Mouse (Mus musculus): ENCODE results near the gene Mars. TPM values are rescaled to one million over a fixed set of nuclear protein-coding genes. Genes with fewer than 3 reads are reported as not detected.

The Mars gene
- polyA plus RNA-seq, 1 experiment from 2014 or later = 105 TPM

GRCm38 (mm10) chr10:127346173-127346572 lies 34.6 kb upstream of the Mars start:
- Histone ChIP-seq H3K36me3 (no peaks in the 10 kb centered on the region), H3K27ac (no peak overlapping the region), H3K4me3 (no peak overlapping the region), H3K9ac (no peak overlapping the region), H3K9me3 (no peaks in the 10 kb centered on the region), H3K4me1 (peaks cover 15% of the 10 kb centered on the region), H3K4me2 (no peak overlapping the region), H3K27me3 (no peaks in the 10 kb centered on the region)
- 73% methylated on average over 3 of the region's 3 CpGs for WGBS
- no peak for ATAC-seq (ENCODE audit: insufficient number of reproducible peaks, low FRiP score, low TSS enrichment, low read depth)

DNA sequence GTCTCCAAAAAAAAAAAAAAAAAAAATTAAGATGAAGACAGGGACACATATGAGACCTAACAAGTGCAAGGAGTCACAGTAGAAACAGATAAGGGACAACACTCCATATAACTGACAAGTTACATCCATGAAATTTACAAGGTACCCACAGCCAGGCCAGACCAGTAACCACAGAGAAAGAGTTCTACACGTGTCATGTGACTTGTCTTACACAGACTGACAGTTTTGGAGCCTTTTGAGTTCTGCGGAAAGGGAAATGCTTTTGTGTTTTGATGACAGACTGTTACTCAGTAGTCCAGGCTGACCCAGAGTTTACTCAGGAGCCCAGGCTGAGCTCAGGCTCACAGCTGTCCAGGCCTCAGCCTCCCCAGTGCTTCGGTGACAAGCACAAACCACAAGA lies 31.4 kb upstream of the Mars start:
- Histone ChIP-seq H3K27me3 (peaks cover 6% of the 10 kb centered on the region; the same call in 1 of the 2 replicates), H3K4me3 (no peak overlapping the region), H3K4me2 (no peak overlapping the region), H3K27ac (no peak overlapping the region), H3K9ac (no peak overlapping the region), H3K36me3 (no peaks in the 10 kb centered on the region; the same call in 1 of the 2 replicates), H3K4me1 (peaks cover 33% of the 10 kb centered on the region), H3K9me3 (no peaks in the 10 kb centered on the region)
- 68% methylated on average over 3 of the region's 3 CpGs for WGBS
- ATAC-seq (ENCODE audit: insufficient number of reproducible peaks, low FRiP score, low TSS enrichment, low read depth) = no peak

GRCm38 (mm10) chr10:127341891-127342639 lies 30.5 kb upstream of the Mars start, which contains the start of gene Gli1:
Gli1 (minus strand) TSS chr10:127341974.
- peaks cover 8% of the 10 kb centered on the region for H3K36me3 ChIP-seq
- H3K9me3 ChIP-seq = no peaks in the 10 kb centered on the region
- H3K9ac ChIP-seq = peak within 1 kb of the TSS; percentile 44
- WGBS = under 1% methylated on average over 29 of the region's 29 CpGs
- peak within 1 kb of the TSS; percentile 54 for H3K4me3 ChIP-seq
- peak within 1 kb of the TSS; percentile 95 for H3K27ac ChIP-seq
- H3K27me3 ChIP-seq = peaks cover 6% of the 10 kb centered on the region; the same call in 1 of the 2 replicates
- no peak for ATAC-seq (ENCODE audit: insufficient number of reproducible peaks, low FRiP score, low TSS enrichment, low read depth)
- H3K4me1 ChIP-seq = peaks cover 36% of the 10 kb centered on the region
- peak within 1 kb of the TSS; percentile 90 for H3K4me2 ChIP-seq

DNA sequence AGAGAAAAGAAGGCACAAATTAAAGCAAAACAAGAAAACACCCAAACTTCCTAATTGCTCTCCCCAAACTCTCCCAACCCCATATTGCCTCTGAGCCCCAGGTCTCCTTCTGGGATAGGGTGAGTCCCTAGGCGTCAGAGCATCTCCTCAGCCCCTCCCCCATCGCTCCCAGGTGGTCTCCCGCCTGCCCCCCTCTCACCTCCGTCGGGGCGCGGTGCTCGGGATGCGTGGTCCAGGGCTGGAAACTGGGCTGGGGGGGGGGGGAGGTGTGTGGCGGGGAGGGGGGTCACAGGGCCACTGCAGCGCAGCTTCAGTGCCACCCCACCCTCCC lies 29.7 kb upstream of the Mars start:
- no peaks in the 10 kb centered on the region for H3K9me3 ChIP-seq
- H3K4me2 ChIP-seq = peak overlapping the region; percentile 90
- H3K36me3 ChIP-seq = peaks cover 16% of the 10 kb centered on the region
- H3K27me3 ChIP-seq = peaks cover 6% of the 10 kb centered on the region; the same call in 1 of the 2 replicates
- H3K27ac ChIP-seq = peak overlapping the region; percentile 95
- peak overlapping the region; percentile 54 for H3K4me3 ChIP-seq
- H3K9ac ChIP-seq = peak overlapping the region; percentile 44
- no peak for ATAC-seq (ENCODE audit: insufficient number of reproducible peaks, low FRiP score, low TSS enrichment, low read depth)
- peaks cover 39% of the 10 kb centered on the region for H3K4me1 ChIP-seq
- 0% methylated on average over 5 of the region's 11 CpGs for WGBS

DNA sequence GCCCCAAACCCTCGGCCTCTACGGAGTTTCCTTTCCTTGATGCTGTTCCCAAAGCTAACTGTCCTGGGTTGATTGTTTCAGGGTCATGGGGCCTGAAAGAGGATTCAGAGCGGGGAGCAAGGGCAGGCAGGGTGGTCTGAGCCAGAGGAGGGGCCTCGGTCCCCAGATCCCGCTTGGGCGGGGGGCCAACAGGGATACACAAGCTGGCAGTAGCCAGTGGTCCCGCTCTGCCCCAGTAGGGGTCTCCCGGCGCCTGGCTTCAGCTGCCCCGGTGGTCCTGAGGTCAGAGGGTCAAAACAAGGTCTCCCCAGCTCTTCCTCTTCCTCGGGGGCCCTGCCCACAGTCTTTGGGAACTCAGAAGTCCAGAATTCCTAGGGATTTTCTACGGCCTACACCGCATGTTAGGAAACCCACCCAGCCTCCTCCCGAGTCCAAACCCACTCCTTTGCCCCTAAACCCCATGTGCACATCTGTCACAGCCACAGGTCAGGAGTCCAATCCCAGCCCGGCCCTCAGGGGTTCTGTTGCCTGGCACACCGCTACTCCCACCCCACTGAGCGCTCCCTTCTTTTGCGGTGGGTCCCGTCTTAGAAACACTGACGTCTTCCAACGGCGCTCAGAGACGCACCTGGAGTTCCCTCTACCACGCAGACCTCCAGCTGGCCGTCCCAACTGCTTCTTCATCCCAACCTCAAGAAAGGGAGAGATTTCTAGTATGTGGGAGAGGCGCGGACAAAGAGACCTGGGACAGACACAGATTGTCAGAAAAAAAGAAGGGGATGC lies 29.2 kb upstream of the Mars start:
- H3K27me3 ChIP-seq = peaks cover 6% of the 10 kb centered on the region; the same call in 1 of the 2 replicates
- peaks cover 41% of the 10 kb centered on the region for H3K4me1 ChIP-seq
- H3K36me3 ChIP-seq = peaks cover 21% of the 10 kb centered on the region
- H3K4me2 ChIP-seq = peak overlapping the region; percentile 90
- peak overlapping the region; percentile 95 for H3K27ac ChIP-seq
- no peaks in the 10 kb centered on the region for H3K9me3 ChIP-seq
- WGBS = 0% methylated on average over 27 of the region's 27 CpGs
- H3K4me3 ChIP-seq = peak overlapping the region; percentile 54
- ATAC-seq (ENCODE audit: insufficient number of reproducible peaks, low FRiP score, low TSS enrichment, low read depth) = no peak
- peak overlapping the region; percentile 44 for H3K9ac ChIP-seq

DNA sequence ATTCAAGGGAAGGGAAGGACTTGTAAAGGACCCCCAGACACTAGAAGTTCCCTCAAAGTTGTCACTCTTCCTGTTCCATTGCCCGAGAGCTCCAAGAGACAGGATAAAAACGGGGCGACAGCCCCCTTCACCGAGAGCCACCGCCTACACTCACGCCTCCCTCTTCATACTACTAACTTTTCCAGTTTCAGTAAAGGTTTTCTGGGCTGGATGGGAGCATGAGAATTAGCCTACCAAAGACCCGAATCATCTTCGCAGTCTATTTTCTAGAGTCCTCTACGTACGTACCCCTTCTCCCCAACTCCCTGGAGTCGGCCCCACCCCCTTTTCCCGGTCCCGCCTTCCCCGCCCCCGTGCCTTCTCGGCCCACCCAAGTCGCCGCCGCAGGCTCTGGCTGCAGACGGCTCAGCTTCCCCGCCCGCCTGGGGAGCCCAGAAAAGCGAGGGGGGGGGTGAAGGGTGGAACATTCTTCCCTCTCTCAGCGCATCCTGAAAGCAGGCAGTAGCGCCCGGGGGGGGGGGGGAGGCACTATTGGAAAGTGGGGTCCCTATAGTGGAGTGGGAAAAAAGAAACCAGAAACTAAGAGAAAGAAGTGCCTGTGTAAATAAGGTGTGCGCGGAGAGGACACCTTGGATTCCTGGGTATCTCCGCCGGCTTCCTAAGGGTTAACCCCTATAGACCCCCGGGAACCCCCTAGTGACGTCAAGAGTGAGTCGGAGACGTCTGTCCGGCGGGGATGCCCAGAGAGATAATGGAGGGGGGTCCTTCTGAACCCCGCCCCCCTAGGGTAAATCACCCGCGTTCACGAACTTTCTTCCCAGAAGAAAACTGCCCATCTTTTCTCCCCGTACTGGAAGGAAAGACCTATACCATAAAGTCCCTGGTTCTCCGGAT lies 28.3 kb upstream of the Mars start:
- Histone ChIP-seq H3K9me3 (no peaks in the 10 kb centered on the region), H3K27ac (peak overlapping the region; percentile 95), H3K27me3 (peaks cover 6% of the 10 kb centered on the region; the same call in 1 of the 2 replicates), H3K4me1 (peaks cover 41% of the 10 kb centered on the region), H3K36me3 (peaks cover 30% of the 10 kb centered on the region), H3K9ac (peak overlapping the region; percentile 44; the same call in 1 of the 2 replicates), H3K4me2 (peak overlapping the region; percentile 90), H3K4me3 (peak overlapping the region; percentile 54)
- peak; percentile 48 for ATAC-seq (ENCODE audit: insufficient number of reproducible peaks, low FRiP score, low TSS enrichment, low read depth)
- under 1% methylated on average over 38 of the region's 42 CpGs for WGBS

DNA sequence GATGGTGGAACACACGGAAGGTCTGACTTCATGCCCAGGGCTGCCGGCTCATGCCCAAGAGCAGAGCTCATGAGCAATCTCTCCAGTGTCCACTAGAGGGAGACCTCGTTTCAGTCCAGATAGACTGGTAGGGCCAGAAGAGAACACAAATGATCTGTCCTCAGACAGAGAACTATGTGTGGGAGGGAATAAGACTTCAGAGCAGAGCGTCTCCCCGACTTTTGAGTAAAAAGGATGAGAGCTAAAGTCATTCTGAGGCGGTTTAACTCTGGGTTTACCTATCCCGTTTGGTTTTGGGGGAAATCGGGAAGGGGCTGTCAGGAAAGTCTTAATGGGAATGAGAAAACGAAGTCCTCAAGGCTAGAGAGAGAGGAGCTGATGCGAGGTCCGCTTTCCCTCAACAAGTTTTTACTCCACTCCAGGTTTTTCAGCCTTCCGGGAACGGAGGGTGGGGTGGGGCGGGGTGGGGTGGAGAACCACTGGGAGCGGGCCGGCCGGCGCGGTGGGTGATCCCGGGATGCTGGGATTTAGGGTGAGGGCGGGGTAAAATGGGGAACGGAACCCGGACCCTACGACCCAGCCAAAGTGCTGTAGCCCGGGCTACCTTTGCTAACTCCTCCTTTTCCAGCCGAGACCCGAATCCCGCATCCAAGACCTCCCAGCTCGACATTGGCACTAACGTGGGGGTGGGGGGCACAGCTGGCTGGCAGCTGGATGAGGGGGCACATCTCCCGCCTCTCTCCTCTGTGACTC lies 27.5 kb upstream of the Mars start:
- ATAC-seq (ENCODE audit: insufficient number of reproducible peaks, low FRiP score, low TSS enrichment, low read depth) = peak; percentile 70
- peak overlapping the region; percentile 95 for H3K27ac ChIP-seq
- peak overlapping the region; percentile 90 for H3K4me2 ChIP-seq
- peaks cover 37% of the 10 kb centered on the region for H3K36me3 ChIP-seq
- under 1% methylated on average over 31 of the region's 31 CpGs for WGBS
- H3K9me3 ChIP-seq = no peaks in the 10 kb centered on the region
- peaks cover 41% of the 10 kb centered on the region for H3K4me1 ChIP-seq
- H3K9ac ChIP-seq = peak overlapping the region; percentile 35; the same call in 1 of the 2 replicates
- peaks cover 6% of the 10 kb centered on the region; the same call in 1 of the 2 replicates for H3K27me3 ChIP-seq
- H3K4me3 ChIP-seq = peak overlapping the region; percentile 54

- H3K27ac ChIP-seq = no peak overlapping the region
- peaks cover 6% of the 10 kb centered on the region; the same call in 1 of the 2 replicates for H3K27me3 ChIP-seq
- H3K4me3 ChIP-seq = no peak overlapping the region
- no peaks in the 10 kb centered on the region for H3K9me3 ChIP-seq
- no peak for ATAC-seq (ENCODE audit: insufficient number of reproducible peaks, low FRiP score, low TSS enrichment, low read depth)
- WGBS = 75% methylated on average over 6 of the region's 6 CpGs
- H3K4me2 ChIP-seq = no peak overlapping the region
- peaks cover 39% of the 10 kb centered on the region for H3K4me1 ChIP-seq
- no peak overlapping the region for H3K9ac ChIP-seq
- peaks cover 50% of the 10 kb centered on the region for H3K36me3 ChIP-seq
These were observed 26.0 kb upstream of the Mars start for GRCm38 (mm10) chr10:127337536-127338099.

DNA sequence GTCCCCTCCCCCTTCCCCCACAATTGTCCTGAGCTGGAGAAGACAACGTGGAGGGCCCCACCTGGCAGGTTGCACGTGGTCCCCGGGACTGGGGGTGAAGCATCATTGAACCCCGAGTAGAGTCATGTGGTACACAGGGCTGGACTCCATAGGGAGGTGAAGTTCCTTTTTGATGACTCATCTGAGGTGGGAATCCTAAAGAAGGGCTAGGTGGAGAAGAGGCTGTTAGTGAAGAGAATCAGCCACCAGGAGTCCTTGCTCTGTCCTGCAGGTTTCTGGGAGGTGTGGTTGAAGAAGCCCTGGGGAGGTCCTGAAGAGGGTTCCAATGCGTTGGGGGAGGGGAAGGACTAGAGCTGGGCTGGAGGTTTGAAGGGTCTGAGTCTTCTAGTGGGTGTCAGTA lies 25.4 kb upstream of the Mars start:
- no peaks in the 10 kb centered on the region for H3K9me3 ChIP-seq
- no peak overlapping the region for H3K4me3 ChIP-seq
- peaks cover 57% of the 10 kb centered on the region for H3K36me3 ChIP-seq
- WGBS = 66% methylated on average over 5 of the region's 5 CpGs
- no peak overlapping the region for H3K27ac ChIP-seq
- H3K9ac ChIP-seq = no peak overlapping the region
- no peak for ATAC-seq (ENCODE audit: insufficient number of reproducible peaks, low FRiP score, low TSS enrichment, low read depth)
- peaks cover 33% of the 10 kb centered on the region for H3K4me1 ChIP-seq
- H3K4me2 ChIP-seq = no peak overlapping the region
- peaks cover 6% of the 10 kb centered on the region; the same call in 1 of the 2 replicates for H3K27me3 ChIP-seq

DNA sequence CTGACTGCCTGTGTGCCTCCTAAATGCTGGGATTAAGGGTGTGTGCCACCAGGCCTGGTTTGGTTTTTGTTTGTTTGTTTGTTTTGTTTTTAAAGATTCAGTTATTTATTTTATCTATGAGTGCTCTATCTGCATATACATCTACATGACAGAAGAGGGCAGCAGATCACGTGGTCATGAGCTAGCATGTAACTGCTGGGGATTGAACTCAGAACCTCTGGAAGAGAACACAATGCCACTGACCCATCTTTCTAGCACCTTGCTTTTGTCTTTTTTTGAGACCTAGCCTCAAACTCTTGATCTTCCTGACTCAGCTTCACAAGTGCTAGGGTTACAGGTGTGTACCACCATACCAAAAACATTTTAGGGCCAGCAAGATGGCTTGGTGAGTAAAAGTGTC lies 23.7 kb upstream of the Mars start:
- Histone ChIP-seq H3K4me2 (no peak overlapping the region), H3K4me1 (peaks cover 20% of the 10 kb centered on the region), H3K9me3 (no peaks in the 10 kb centered on the region), H3K27me3 (no peaks in the 10 kb centered on the region), H3K9ac (no peak overlapping the region), H3K27ac (no peak overlapping the region), H3K36me3 (peaks cover 73% of the 10 kb centered on the region), H3K4me3 (no peak overlapping the region)
- no peak for ATAC-seq (ENCODE audit: insufficient number of reproducible peaks, low FRiP score, low TSS enrichment, low read depth)
- WGBS = 66% methylated on average over 1 of the region's 1 CpGs
